Mouse (Mus musculus) 3T3-L1 (cell line): ENCODE data around the gene Acss2.

Experiments used
- DNase-seq: peaks from one replicate; pipeline ENCODE4 v3.0.0-alpha.2; 2015; ENCODE audit warnings: low read depth, low spot score

Gene Acss2

DNA sequence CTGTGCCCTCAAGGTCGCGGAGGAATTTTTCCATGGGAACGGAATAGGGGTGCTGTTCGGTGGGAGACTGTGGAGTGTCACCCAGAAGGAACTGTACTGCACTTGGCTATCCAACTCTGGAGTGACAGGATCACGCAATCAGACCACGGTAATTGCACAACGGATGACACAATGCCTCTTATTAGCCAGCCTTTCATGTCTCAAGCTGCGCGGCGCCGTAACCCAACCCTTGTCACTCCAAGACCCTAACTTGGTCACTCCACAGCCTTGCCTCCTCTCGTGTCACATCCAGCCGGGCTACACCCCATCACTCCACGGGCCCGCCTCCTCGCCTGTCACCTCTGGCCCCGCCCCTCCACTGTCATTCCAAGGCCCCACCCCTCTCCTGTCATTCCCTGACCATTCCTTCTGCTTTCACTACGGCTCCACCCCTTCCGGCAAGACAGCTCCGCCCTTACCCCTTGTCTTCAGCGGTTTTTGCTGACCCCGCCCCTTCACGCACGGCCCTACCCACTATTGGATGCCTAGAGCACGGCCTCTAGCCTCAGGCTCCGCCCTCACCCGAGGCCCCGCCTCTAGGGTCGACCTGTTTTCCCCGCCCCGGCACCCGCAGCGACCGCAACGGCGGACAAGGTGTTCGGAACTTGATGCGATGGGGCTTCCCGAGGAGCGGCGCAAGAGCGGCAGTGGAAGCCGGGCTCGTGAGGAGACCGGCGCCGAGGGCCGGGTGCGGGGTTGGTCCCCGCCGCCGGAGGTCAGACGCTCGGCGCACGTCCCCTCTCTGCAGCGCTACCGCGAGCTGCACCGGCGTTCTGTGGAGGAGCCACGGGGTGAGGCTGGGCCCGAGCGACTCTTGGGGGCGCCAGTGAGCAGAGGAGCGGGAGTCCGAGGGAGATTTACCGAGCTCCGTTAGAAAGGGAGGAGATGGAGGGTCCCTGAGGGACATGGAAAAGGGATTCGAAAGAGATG lies at the start of gene Acss2, which contains the start of gene Ggt7:
Acss2 (plus strand) TSS at position 494 of the 969 bp plus-strand sequence.
Ggt7 (minus strand) TSS at position 783 of the 969 bp plus-strand sequence.
- DNase-seq: peak; percentile 99

DNA sequence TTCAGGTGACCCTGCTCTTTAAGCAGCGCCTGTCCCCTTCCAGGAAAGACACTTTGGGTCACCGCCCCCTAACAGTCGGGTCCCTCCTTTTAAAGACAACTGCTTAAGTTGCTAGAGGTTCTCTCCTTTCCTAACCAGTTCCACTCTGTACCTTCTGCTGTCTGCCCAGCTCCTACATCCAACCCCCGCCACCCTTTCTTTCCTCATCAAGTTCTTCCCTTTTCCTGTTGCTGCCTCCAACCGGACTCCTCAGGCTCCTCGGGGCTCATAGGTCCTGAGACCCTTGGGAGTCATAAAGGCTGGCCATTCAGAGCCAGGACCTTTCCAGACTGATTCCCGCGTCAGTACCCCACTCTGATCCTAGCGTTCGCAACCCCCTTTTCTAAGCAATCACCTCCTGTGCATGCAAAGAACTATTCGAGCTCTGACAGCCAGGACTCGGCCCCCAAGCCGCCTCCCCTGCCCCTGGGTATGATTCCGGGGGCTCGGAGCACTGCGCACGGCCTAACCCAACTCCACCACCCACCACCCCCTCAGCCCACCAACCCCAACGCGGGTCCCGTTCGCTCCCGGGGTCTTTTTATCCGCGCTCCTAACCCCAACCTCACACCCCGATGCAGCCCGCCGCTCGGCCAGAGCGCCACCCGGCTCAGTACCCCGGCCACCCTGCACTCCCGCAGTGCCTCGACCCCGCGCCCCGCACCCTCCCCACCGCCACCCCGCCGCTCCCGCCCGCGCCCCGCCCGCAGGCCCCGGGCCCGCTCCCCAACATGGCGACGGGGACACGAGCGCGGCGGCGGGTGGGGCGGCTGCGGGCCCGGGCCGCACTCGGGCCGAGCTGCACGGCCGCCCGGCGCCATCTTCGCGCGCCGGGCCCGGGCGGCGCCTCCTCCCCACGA lies 44.8 kb upstream of the Acss2 start:
- peak; percentile 63 for DNase-seq

DNA sequence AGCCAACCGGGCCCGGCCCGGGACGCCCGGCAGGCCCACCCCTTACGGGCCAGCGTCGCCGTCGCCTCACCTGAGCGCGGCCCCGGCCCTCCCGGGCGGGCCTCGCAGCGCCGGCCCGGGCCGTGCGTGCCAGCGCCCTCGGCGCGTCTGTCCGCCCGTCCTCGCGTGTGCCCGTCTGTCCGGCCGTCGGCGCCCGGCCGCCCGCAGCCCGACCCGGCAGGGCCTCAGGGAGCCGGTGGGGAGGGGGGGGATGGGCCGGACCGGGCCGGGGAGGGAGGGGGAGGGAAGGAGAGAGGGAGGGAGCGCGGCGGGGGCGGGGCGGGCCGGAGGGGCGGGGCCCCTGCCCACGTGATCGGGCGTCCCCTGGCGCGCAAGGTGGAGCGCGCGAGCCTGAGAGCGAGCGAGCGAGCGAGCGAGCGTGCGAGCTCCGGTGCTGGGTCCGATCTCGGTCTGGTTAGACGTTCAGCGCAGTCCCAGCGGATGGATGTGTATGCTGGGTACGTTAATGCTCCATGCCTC lies 44.1 kb upstream of the Acss2 start, which contains the start of gene Ncoa6:
Ncoa6 (minus strand) TSS at position 325 of the 519 bp plus-strand sequence.
- peak; percentile 70 for DNase-seq

DNA sequence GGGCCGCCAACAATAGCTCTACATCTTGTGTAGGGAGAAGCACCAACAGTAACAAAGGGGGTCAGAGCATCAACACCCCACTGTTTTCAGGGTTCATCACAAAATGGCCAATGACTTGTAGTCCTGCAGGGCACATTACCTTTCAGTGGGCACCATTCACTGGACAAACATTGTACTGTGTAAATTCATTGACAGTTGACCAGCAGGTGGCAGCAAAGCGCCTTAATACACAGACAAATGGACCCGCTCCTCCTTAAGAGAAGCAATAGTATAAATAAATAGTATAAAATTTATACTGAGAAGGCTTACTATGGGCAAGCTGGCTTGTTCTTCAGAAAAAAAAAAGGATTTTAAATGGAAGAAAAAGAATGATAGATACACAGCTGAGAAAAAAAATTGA lies 35.7 kb upstream of the Acss2 start:
- peak; percentile 91 for DNase-seq

DNA sequence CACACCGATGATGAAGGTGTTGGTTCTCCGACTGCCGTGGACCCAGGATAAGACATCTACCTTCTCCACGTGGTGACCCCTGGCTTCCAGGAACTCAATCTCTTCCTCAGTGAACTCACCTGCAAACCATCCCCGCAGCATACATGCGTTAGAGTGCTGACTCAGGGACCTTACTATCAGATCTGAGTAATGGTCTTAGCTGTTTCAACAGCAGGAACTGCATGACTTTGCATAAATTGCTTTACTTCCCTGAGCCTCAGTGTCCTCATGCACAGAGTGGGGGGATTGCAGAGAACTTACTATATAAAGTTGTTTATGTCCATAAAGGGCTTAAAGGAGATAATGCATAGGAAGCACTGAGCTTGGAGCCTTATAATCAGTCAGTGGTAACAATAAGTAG lies 26.8 kb upstream of the Acss2 start:
- DNase-seq: no peak

DNA sequence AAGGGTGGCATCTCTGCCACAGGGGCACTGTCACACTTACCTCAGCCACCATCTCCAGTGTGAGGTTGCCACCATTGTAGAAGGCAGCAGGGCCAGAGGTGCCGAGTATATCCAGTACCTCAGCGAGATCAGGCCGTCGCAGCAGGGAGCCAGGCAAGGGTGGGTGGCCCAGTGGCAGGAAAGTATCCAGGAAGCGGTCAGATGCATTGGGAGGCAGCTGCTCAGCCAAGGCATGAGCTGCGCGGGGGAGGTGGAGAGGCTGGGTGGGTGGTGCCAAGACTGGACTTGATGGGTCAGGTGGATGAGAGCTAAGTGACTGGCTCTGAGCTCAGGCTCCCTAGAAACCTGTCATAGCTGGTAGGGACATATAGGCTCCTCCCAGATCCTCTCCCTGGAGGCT lies 15.2 kb upstream of the Acss2 start:
- no peak for DNase-seq

DNA sequence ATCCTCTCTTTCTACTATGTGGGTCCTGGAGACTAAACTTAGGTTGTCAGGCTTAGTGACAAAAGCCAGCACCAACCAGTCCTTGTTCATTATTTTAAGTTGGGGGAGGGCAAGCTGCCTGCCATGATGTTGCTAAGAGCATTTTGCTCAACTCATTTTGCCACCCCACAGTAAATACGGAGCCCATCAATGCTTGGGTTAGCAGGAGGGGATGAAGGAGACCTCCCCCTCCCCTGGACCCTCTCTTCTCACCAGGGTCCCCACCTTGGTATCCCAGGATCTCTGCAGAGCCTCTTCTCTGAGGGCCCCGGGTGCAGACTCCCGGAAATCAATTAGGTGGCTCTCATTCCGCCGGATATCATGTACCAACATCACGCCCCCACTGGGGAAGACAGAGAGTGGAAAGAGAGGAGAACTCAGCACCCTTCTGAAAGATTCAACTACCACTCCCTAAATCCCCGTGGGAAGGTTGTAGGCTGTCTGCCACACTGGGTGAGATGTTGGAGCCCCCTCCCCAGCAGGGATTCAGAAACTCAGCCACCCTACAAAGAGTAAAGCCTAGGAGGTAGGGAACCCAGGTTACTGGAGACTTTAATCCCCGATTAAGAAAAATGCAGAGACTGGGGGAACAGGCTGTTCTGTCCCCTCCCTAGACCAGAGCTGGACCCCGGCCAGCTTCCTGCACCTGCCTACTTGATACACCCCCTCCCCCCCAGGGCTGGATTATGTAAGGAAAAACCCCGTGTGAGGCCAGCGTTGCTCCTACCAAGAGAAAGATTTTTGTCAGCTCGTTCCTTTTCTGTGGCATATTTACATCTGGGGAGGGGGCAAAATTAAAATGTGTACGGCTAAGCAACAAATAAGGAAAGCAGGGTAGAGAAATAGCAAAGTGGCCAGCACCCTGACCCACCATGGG lies 13.1 kb upstream of the Acss2 start:
- DNase-seq: no peak

DNA sequence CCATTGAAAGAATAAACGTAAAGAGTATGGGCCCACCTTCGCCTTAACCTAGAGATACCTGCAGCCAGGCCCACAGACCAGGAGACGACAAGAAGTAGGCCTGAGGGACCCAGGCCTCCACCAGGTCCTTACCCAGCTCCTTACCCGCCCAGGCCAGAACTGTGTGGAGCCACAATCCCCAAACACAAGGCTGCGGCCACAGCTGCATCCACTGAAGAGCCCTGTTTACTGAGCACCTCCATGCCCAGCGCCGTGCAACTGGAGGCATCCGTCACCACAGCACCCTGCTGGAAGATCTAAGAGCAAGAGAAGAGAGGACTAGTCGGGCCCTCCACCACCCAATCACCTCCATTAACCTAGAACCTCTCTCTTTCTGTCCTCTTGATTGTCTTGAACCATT lies 11.9 kb upstream of the Acss2 start:
- DNase-seq: no peak

DNA sequence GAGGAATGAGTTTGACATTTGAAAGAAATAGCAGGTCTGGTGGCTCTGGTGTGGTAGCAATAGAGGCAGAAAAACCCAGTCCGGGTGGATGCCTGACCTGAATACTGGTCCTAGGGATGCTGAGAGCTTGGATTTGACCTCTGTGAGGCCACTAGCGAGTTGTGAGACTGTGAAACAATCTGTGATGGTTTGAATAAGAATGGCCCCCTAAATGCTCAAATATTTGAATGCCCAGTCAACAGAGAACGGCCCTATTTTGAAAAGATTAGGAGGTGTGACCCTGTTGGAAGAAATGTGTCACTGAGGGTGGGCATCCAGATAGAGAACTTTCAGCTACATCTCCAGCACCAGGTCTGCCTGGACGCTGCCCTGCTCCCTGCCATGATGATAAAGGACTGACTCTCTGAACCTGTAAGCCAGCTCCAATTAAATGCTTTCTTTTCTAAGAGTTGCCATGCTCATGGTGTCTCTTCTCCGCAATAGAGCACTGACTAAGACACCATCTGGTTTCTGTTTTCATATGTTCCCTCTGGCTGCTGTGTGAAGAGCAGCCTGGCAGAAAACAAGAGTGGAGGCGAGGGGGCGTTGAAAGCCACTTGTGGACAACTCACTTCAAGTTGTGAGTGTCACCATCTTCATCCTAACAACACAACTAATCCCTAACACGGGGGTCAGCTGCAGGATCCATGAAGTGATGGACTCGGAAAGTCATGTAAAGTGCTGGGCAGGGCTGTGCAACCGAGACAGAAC lies 9.9 kb upstream of the Acss2 start:
- DNase-seq: no peak

DNA sequence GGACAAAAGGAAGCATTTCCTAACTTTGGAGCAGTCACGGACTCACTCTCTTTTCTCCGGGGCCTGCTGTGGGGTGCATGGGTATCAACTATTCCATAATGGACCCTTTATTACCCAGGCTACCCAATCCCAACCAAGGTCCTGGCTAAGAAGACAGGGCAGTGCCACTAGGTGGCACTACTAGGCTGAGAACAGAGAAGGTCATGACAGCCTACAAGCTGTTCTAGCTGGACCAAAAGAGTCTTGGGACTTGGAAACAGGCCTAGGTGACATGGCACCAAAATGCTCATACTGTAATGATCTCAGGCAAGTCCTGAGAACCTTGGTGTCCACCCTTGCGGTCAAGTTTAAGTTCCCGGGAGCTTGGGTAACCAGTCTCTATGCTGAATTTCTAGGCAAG lies 5.3 kb upstream of the Acss2 start:
- DNase-seq: peak; percentile 83

DNA sequence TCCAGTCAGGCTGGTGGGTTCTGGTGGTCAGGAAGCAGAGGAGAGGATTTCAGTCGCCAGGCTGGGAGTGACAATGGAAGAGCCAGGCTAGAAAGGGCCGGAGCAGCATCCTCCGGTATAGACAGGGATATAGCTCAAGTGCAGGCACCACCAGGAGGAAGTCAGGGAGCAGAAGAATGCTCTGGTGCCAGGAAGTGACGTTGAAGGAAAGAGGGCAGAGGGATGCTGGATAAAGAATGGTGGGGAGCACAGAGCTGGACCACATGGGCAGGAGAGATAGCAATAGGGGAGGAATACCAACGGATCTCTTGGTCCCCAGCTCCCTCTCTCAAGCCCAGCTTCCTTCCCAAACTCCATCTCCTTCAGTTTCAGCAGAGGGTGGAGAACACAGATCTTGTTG lies 4.2 kb upstream of the Acss2 start:
- no peak for DNase-seq

DNA sequence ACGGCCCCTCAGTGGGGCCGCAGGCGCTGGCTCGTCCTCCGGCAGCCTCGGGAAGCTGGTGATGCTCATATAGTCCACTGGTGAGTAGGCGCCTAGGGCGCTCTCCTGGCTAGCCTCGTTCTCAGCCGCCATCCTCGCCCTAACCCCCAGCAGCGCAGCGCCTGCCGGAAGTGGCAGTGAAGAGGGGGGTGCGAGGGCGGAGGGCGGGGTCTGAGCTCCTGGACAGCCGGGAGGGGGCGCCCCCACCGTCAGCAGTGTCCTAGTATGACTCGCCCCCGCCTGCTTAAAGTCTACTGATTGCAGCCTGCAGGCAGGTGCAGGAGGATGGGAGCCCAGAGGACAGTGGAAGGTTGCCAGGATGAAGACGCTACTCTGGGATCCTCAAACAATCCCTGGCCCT lies 3.1 kb upstream of the Acss2 start:
- peak; percentile 42 for DNase-seq

DNA sequence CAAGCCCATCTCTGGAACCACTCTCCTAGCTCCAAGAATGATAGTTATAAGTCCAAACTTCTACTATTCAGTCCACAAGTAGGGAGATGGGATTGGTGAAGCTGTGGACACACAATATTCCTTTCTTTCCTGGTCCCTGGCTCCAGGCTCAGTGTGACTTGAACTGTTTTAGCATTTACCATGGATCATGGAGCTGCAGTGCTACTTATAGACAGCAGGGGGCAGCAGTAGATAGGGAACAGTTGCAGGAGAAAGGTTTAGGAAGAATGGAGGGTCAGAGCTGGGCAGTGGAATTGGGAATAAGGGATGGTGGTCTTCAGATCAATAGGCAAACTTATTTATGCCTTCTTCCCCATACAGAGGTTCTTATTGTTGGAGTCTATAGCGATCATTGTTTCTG lies 1.8 kb upstream of the Acss2 start:
- DNase-seq: peak; percentile 80

DNA sequence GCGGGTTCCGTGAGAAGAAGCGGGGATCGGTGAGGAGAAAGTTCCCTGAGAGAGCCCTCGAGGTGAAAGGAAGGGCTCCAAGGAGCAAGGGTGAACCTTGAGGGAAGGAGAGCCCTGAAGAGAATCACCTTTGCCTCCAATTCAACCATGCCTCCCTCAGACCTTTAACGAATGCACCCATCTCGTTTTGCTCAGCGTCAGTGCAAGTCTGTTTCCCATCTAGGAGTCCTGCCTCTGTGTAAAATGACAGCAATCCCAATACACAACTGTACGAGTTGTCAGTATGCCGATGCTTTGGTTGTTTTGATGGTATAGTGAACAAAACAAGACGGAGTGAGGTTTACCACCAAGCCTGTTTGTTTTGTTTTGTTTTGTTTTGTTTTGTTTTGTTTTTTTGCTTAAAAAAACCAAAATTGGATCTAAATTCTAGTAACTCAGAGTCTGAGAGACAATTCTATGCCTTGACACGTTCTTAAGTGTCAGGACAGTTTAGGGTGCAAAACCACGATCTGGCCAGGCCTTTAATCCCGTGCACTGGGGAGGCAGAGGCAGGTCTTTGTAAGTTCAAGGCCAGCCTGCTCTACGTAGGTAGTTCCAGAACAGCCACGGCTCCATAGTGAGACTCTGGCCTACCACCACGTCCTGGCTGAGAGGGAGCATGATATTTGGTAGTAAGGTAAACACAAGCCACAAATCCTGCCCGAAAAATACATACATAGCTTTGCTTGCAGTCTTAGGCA lies 953 bp downstream of the Acss2 start:
- DNase-seq: no peak

DNA sequence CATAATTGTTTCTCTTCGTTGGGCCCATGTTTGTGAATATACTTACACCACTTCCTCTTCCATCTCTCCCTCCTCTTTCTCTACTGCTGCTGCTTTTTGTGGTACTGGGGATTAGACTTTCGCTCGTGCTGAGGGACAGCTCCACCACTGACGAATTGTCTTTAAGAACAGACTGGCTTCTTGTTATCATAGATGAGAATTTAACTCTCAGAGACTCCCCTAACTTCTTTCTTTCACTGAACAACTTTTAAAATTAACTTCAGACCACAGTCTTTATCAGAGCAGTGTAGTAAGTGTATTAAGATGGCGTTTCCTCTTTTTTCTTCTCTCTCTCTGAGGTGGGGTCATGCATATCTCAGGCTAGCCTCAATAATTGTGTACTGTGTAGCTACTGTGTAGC lies 6.0 kb downstream of the Acss2 start:
- DNase-seq: no peak

DNA sequence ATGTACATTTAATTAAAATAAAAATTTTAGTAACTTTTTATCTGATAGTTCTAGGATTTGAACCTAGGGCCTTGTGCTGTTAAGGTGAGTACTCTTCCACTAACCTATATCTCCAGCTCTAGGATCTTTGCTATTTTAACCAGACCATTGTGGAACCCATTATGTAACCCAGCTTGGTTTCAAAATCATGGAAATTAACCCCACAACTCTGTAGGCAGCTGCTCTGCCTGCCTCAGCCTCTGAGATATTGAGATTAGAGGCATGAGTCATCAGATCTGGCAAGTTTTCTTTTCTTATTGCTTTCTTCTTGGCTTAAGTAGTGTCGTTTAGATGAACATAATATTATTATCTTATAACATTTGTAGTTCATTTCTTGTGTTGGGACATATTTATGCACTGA lies 6.6 kb downstream of the Acss2 start:
- DNase-seq: peak; percentile 67

DNA sequence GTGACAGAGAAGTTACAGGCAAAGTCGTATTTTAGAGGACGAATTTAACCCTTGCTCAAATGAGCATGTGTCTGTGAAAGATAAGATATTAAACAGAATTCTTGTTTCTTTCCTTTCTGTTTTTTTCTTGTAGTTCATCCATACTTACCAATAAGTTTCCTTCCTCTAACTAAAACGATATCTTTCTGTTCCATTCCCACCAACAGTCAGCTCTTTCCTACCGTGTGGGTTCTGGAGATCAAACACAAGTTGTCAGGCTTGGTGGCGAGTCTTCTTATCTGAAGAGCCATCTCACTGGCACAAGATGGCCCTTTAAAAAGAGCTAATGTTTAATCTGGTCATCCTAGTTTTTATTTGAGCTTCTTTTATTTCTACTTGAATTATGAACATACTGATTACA lies 9.6 kb downstream of the Acss2 start:
- DNase-seq: no peak

DNA sequence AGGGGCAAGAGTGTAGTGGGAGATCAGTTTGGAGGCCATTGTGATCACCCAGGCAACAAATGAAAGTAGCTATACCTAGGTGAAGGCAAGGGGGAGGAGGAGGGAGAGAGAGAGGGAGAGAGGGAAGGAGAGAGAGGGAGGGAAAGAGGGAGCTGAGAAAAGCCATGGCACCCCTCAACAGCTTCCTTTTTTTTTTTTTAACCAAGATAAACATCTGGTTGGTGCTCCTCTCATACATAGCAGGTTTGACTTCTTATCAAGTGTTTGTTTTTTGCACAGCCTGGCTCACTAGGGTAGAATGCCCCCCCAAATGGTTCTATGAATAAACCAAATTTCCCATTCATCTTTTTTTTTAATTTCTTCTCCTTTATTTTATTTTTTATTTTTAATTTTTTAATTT lies 18.5 kb downstream of the Acss2 start:
- no peak for DNase-seq

DNA sequence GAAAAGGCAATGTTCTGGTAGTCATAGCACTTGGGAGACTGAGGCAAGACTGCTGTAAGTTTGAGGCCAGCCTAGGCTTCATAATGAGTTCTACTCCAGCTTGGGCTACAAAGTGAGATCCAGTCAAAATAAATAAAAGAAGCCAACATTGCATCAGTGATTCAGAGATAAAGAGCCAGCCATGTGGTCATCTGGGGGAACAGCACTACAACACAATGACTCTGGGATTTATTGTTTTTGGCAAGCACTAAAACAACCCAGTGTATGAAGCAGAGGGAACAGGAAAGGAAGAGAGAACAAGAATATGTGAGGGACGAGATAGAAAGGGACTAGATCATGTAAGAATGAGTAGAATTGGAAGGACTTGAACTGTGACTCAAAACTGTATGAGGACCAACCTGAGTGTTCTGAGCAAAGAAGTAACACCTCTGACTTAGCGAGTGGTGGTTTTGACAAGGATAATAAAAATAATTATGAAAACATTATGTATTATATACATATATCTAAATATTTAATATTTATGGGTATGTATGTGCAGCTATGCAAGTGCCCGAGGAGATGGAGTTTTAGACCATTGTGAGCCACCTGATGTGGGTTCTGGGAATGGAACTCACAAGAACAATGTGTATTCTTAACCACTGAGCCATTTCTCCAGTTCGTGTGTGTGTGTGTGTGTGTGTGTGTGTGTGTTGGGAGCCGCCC lies 20.2 kb downstream of the Acss2 start:
- DNase-seq: peak; percentile 64
